Mouse (Mus musculus) hindbrain, postnatal 0 days (tissue): ENCODE data around the gene C730034F03Rik. TPM values are rescaled to one million over a fixed set of nuclear protein-coding genes. Genes with fewer than 3 reads are reported as not detected.

ENCODE experiments used
- ATAC-seq: fragments of 200-750 bp; cut with Nextera tagmentation; 2 replicates; pipeline ENCODE4 v1.8.0; 2017; ENCODE audit warnings: mild to moderate bottlenecking, moderate TSS enrichment, moderate library complexity
- DNase-seq: peaks from one replicate; pipeline ENCODE4 v3.0.0-alpha.2; 2015; ENCODE audit warnings: low spot score
- H3K27ac ChIP-seq: fragments of 300-500 bp; sonication (generic); 2 replicates; pipeline ENCODE4 v1.5.1; 2014; ENCODE audit warnings: mild to moderate bottlenecking
- H3K27me3 ChIP-seq: fragments of 300-500 bp; sonication (generic); 2 replicates; pipeline ENCODE4 v1.6.1; 2014; ENCODE audit warnings: low read length, mixed read lengths; ENCODE audit not compliant: insufficient read depth
- H3K36me3 ChIP-seq: fragments of 300-500 bp; sonication (generic); 2 replicates; pipeline ENCODE4 v1.6.1; 2014; ENCODE audit warnings: low read length, mixed read lengths; ENCODE audit not compliant: insufficient read depth
- H3K4me1 ChIP-seq: fragments of 300-500 bp; sonication (generic); 2 replicates; pipeline ENCODE4 v1.6.1; 2014; ENCODE audit warnings: antibody characterized with exemption, low read length, mixed read lengths; ENCODE audit not compliant: insufficient read depth
- H3K4me2 ChIP-seq: fragments of 300-500 bp; sonication (generic); 2 replicates; pipeline ENCODE4 v1.6.1; 2014; ENCODE audit warnings: low read depth, mild to moderate bottlenecking, low read length, moderate library complexity, mixed read lengths
- H3K4me3 ChIP-seq: fragments of 300-500 bp; sonication (generic); 2 replicates; pipeline ENCODE4 v1.5.1; 2014; ENCODE audit warnings: low read length
- H3K9ac ChIP-seq: fragments of 300-500 bp; sonication (generic); replicated peaks from 2 replicates; pipeline ENCODE4 v1.6.1; 2014; ENCODE audit warnings: mild to moderate bottlenecking, low read length, moderate library complexity, mixed read lengths
- H3K9me3 ChIP-seq: fragments of 300-500 bp; sonication (generic); 2 replicates; pipeline ENCODE4 v1.6.1; 2016; ENCODE audit warnings: low read length, mixed read lengths
- CTCF ChIP-seq: IDR thresholded peaks from 2 replicates; pipeline ENCODE4 v1.5.1; 2016; ENCODE audit warnings: antibody characterized with exemption, control low read depth, low read depth
- WGBS: fragments of 180-500 bp; shearing (Covaris S2); extraction: QIAGEN DNeasy Blood & Tissue Kit; methylation state at CpG from one replicate; pipeline ENCODE4 v1.1.7; 2014; 5-methylcytosine and 5-hydroxymethylcytosine counted together
- polyA plus RNA-seq: library from polyadenylated mRNA; unstranded; fragments of >200 nt; fragmentation: Nextera tagmentation; extraction: Ambion mirVana; gene quantifications from 2 replicates; pipeline ENCODE4 v1.2.1, GENCODE M21; 2015
- total RNA-seq: library from RNA; depleted of rRNA; stranded (reverse); fragments of >200 nt; gene quantifications from 2 replicates; pipeline ENCODE4 v1.2.3, GENCODE M21; 2014; rRNA removed

C730034F03Rik gene
- 0.65 and 1.3 TPM in 2 replicates for total RNA-seq
- 2.8 and 3.3 TPM in 2 replicates for polyA plus RNA-seq

DNA sequence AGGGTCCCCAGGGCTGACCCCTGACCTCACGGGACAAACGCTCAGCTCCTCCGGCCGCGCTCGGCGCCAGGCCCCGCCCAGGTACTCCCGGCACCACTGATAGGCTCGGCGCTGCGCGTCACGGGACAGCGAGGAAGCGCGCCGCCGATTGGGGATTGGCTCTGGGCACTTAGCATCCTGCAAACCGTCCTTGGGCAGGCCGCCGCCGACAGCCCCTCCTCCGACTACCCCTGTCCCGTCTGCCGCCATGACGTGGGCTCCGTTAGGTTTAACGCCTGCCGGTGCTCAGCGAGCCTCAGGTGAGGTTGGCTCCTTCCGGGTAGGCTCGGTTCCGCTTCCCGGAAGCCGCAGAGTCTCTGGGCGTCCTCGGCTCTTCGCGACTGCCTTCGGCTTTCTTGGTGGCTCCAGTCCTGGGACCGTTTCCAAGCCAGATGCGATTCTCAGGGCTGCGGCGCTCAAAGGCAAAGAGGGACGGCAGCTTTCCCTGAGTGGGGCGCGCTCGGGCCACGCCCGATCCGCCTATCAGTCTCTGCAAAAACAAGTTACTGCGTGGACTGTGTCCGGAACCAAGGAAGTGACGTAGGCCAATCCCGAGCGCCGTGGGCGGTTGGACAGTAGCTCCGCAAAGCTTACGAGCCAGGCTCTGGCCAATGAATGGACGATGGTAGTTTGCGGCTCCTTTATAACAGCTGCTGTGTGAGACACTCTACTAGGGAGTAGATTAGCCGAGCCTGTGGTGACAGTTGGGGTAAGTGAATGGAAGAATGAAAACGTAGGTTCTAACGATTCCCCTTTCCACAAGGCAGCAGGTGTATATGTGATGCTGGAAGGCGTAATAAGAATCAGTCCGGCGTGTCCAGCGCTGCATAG is at the start of gene C730034F03Rik, which contains the start of the genes Gm44502 and Chkb:
Gene C730034F03Rik (plus strand): TSS at position 238 of the 870 bp plus-strand sequence.
Gene Gm44502 (minus strand): TSS at position 345 of the 870 bp plus-strand sequence.
Gene Chkb (minus strand): TSS at position 557 of the 870 bp plus-strand sequence.
- WGBS, result under 1% methylated on average over 70 of the region's 70 CpGs
- TF ChIP-seq CTCF, result no peak

DNA sequence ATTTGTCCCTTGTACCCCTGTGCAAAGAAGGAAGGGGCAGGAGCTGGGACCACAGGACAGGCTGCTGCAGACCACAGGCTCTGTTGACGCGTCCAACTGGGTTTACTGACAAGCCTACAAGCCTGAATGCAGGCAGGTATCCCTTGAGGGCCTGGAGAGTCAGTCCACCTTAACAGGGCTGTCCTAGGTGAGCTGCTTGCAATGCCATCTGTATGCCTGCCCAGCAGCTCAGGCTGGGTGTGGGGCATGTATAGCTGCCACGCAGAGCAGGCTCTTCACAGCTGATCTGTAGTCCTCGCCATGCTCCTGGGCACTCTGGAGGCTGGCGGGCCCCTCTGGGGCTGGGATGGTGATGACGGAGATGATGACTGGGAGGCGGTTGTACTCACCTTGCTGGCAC is 44.8 kb upstream of the C730034F03Rik start, which contains the start of gene Klhdc7b:
Gene Klhdc7b (plus strand): TSS at position 301 of the 400 bp plus-strand sequence.
- H3K9me3 ChIP-seq, result no peaks in the 10 kb centered on the region
- H3K27ac ChIP-seq, result no peak within 1 kb of the TSS
- no peaks in the 10 kb centered on the region for H3K27me3 ChIP-seq
- no peak for ATAC-seq
- H3K9ac ChIP-seq, result no peak within 1 kb of the TSS
- TF ChIP-seq CTCF, result no peak
- DNase-seq, result no peak
- H3K36me3 ChIP-seq, result no peaks in the 10 kb centered on the region
- WGBS, result 90% methylated on average over 7 of the region's 7 CpGs
- no peak within 1 kb of the TSS for H3K4me2 ChIP-seq
- H3K4me3 ChIP-seq, result no peak within 1 kb of the TSS
- H3K4me1 ChIP-seq, result no peaks in the 10 kb centered on the region

More for the DNA sequence above, at the start of gene C730034F03Rik, which contains the start of the genes Gm44502 and Chkb:
- Histone ChIP-seq H3K4me3 (peak within 1 kb of the TSS; percentile 65), H3K27me3 (no peaks in the 10 kb centered on the region), H3K27ac (peak within 1 kb of the TSS; percentile 96), H3K9me3 (no peaks in the 10 kb centered on the region), H3K4me1 (peaks cover 8% of the 10 kb centered on the region; the same call in 1 of the 2 replicates), H3K4me2 (peak within 1 kb of the TSS; percentile 97), H3K9ac (peak within 1 kb of the TSS; percentile 72), H3K36me3 (peaks cover 18% of the 10 kb centered on the region)
- ATAC-seq (peak; percentile 94), DNase-seq (peak; percentile 97)

DNA sequence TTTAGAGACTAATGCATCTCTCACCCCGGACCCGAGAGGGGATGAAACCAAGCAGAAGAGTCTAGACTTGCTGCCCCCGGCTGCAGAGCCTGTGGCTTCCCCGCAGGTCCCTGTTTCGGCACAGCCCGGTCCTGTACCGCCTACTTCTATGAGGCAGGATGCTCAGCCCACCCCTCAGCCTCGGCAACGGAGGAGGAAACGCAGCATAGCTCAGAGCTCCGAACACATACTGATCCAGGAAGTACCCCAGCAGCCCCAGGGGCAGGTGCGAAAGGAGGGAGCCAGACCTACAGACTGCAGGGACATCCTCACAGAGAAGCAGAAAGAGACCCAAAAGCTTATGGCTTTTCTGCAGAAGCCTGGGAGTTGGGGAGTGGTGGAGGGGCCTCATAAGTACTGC is 42.3 kb upstream of the C730034F03Rik start:
- H3K27me3 ChIP-seq, result no peaks in the 10 kb centered on the region
- no peak for DNase-seq
- no peaks in the 10 kb centered on the region for H3K4me1 ChIP-seq
- no peak overlapping the region for H3K27ac ChIP-seq
- H3K36me3 ChIP-seq, result no peaks in the 10 kb centered on the region
- H3K4me2 ChIP-seq, result no peak overlapping the region
- H3K9ac ChIP-seq, result no peak overlapping the region
- no peak overlapping the region for H3K4me3 ChIP-seq
- H3K9me3 ChIP-seq, result no peaks in the 10 kb centered on the region
- WGBS, result 43% methylated on average over 12 of the region's 12 CpGs
- TF ChIP-seq CTCF, result no peak
- no peak for ATAC-seq

DNA sequence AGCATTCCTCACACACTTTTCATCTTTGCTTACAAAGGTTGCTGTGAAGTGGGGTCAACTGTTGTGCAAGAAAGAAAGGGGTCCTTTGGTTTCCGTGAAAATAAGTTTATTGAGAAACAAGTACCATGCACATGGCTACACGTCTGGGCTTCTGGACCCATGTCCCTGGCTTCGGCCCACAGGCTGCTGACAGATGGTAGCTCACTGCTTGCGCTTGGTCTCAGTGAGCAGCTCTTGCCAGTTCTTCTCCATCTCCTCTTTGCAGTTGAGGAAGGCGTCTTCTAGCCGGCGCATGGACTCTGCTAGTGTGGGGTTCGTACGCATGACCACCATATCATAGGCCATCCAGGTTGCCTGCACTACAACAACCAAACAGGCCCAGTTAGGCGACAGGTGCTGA is 39.3 kb upstream of the C730034F03Rik start:
- no peak overlapping the region for H3K9ac ChIP-seq
- H3K4me1 ChIP-seq, result no peaks in the 10 kb centered on the region
- 82% methylated on average over 10 of the region's 10 CpGs for WGBS
- ATAC-seq (no peak), DNase-seq (no peak)
- no peaks in the 10 kb centered on the region for H3K9me3 ChIP-seq
- no peak for TF ChIP-seq CTCF
- H3K4me2 ChIP-seq, result no peak overlapping the region
- H3K4me3 ChIP-seq, result no peak overlapping the region
- no peaks in the 10 kb centered on the region for H3K36me3 ChIP-seq
- H3K27ac ChIP-seq, result no peak overlapping the region
- no peaks in the 10 kb centered on the region for H3K27me3 ChIP-seq

DNA sequence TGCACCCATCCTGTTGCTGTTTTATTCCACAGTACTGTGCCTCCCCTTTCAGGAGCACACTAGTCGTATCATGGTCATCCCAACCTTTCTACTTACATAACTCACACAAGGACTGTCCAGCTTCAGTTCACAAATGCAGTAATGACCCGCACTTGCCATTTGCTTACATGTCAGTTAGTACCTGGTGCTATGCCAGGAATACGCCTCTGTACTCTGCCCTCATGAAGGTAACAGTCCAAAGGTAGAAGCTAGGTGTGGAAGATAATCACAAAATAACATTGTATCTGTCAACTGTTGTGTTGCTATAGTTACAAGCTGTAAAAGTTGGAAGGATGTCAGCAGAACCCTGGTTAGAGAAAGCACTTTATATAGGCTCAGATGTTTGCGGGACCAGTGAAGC is 32.5 kb upstream of the C730034F03Rik start:
- no peaks in the 10 kb centered on the region for H3K36me3 ChIP-seq
- 88% methylated on average over 4 of the region's 4 CpGs for WGBS
- H3K9ac ChIP-seq, result no peak overlapping the region
- H3K4me2 ChIP-seq, result no peak overlapping the region
- no peak for TF ChIP-seq CTCF
- no peaks in the 10 kb centered on the region for H3K27me3 ChIP-seq
- no peak for ATAC-seq
- no peaks in the 10 kb centered on the region for H3K4me1 ChIP-seq
- H3K27ac ChIP-seq, result no peak overlapping the region
- H3K4me3 ChIP-seq, result no peak overlapping the region
- H3K9me3 ChIP-seq, result no peaks in the 10 kb centered on the region
- DNase-seq, result no peak

DNA sequence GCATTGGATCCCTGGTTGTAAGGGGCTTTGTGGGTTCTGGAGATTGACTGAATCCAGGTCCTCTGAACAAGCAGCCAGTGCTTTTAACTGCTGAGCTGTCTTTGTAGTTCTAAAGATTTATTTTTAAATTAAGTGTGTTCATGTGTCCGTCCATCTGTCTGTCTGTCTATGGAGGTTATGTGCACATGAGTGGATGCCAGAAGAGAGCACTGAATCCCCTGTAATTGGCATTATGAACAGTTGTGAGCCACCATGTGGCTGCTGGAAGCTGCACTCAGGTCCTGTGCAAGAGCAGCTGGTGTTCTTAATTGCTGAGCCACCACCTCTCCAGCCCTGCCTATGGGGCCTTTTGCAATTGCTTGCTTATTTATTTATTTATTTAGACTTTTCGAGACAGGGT is 31.2 kb upstream of the C730034F03Rik start:
- Histone ChIP-seq H3K27me3 (no peaks in the 10 kb centered on the region), H3K36me3 (no peaks in the 10 kb centered on the region), H3K4me1 (no peaks in the 10 kb centered on the region), H3K4me2 (no peak overlapping the region), H3K9me3 (no peaks in the 10 kb centered on the region), H3K27ac (no peak overlapping the region), H3K4me3 (no peak overlapping the region), H3K9ac (no peak overlapping the region)
- ATAC-seq (peak; percentile 67; the same call in 1 of the 2 replicates), DNase-seq (peak; percentile 30)
- 53% methylated on average over 2 of the region's 2 CpGs for WGBS
- TF ChIP-seq CTCF, result no peak
